Mouse (Mus musculus) heart, embryonic 16.5 days (tissue): Measurements from ENCODE around the gene Fer. TPM values are rescaled to one million over a fixed set of nuclear protein-coding genes. Genes with fewer than 3 reads are reported as not detected.

Experiments
- ATAC-seq: fragments of 200-750 bp; cut with Nextera tagmentation; replicated peaks from 2 replicates; pipeline ENCODE4 v1.8.0; 2017; ENCODE audit warnings: moderate number of reproducible peaks; ENCODE audit not compliant: insufficient read depth, low FRiP score; ENCODE audit errors: extremely low read depth
- H3K27ac ChIP-seq: fragments of 300-500 bp; sonication (generic); 2 replicates; pipeline ENCODE4 v1.5.1; 2014; ENCODE audit warnings: mild to moderate bottlenecking, low read length, control low read depth, moderate library complexity
- H3K27me3 ChIP-seq: fragments of 300-500 bp; sonication (generic); 2 replicates; pipeline ENCODE4 v1.6.1; 2014; ENCODE audit warnings: low read length, mixed read lengths; ENCODE audit not compliant: control insufficient read depth, insufficient read depth
- H3K36me3 ChIP-seq: fragments of 300-500 bp; sonication (generic); 2 replicates; pipeline ENCODE4 v1.6.1; 2014; ENCODE audit not compliant: control insufficient read depth, insufficient read depth
- H3K4me1 ChIP-seq: fragments of 300-500 bp; sonication (generic); 2 replicates; pipeline ENCODE4 v1.6.1; 2014; ENCODE audit warnings: low read length, mixed read lengths; ENCODE audit not compliant: control insufficient read depth, insufficient read depth
- H3K4me2 ChIP-seq: fragments of 300-500 bp; sonication (generic); 2 replicates; pipeline ENCODE4 v1.6.1; 2014; ENCODE audit warnings: low read depth, mild to moderate bottlenecking, control low read depth, low read length
- H3K4me3 ChIP-seq: fragments of 300-500 bp; sonication (generic); 2 replicates; pipeline ENCODE4 v1.5.1; 2014; ENCODE audit warnings: mild to moderate bottlenecking, control low read depth, low read length
- H3K9ac ChIP-seq: fragments of 300-500 bp; sonication (generic); 2 replicates; pipeline ENCODE4 v1.6.1; 2014; ENCODE audit warnings: low read length, control low read depth
- H3K9me3 ChIP-seq: fragments of 300-500 bp; sonication (generic); replicated peaks from 2 replicates; pipeline ENCODE4 v1.6.1; 2016; ENCODE audit warnings: low read length; ENCODE audit not compliant: control insufficient read depth
- WGBS: fragments of 180-500 bp; shearing (Covaris S2); extraction: QIAGEN DNeasy Blood & Tissue Kit; methylation state at CpG from one replicate; pipeline ENCODE4 v1.1.7; 2014; 5-methylcytosine and 5-hydroxymethylcytosine counted together
- polyA plus RNA-seq: library from polyadenylated mRNA; unstranded; fragments of >200 nt; fragmentation: Nextera tagmentation; extraction: Ambion mirVana; gene quantifications from 2 replicates; pipeline ENCODE4 v1.2.1, GENCODE M21; 2015

Gene Fer
- polyA plus RNA-seq, 1 experiment from 2014 or later: 22.8 TPM

- Histone ChIP-seq H3K27ac (no peak overlapping the region), H3K4me3 (no peak overlapping the region)
These were observed 318.4 kb downstream of the Fer start for GRCm38 (mm10) chr17:64181291-64181690.

GRCm38 (mm10) chr17:64182599-64182998, 319.7 kb downstream of the Fer start:
- Histone ChIP-seq H3K9ac (no peak overlapping the region), H3K9me3 (no peaks in the 10 kb centered on the region), H3K36me3 (no peaks in the 10 kb centered on the region), H3K27me3 (no peaks in the 10 kb centered on the region), H3K4me3 (no peak overlapping the region), H3K4me2 (no peak overlapping the region), H3K4me1 (no peaks in the 10 kb centered on the region), H3K27ac (no peak overlapping the region)
- no peak for ATAC-seq
- whole genome bisulfite sequencing: 83% methylated on average over 3 of the region's 3 CpGs

More at GRCm38 (mm10) chr17:64181291-64181690, 318.4 kb downstream of the Fer start:
- 45% methylated on average over 3 of the region's 3 CpGs for WGBS
- Histone ChIP-seq H3K27me3 (no peaks in the 10 kb centered on the region), H3K9me3 (no peaks in the 10 kb centered on the region), H3K4me1 (no peaks in the 10 kb centered on the region), H3K4me2 (no peak overlapping the region), H3K36me3 (no peaks in the 10 kb centered on the region), H3K9ac (no peak overlapping the region)
- no peak for ATAC-seq

- Histone ChIP-seq H3K36me3 (no peaks in the 10 kb centered on the region), H3K27me3 (no peaks in the 10 kb centered on the region), H3K9me3 (no peaks in the 10 kb centered on the region), H3K4me2 (no peak overlapping the region), H3K4me3 (no peak overlapping the region), H3K4me1 (no peaks in the 10 kb centered on the region), H3K27ac (no peak overlapping the region), H3K9ac (no peak overlapping the region)
- WGBS: 34% methylated on average over 5 of the region's 5 CpGs
- ATAC-seq: no peak
These were observed 320.3 kb downstream of the Fer start for GRCm38 (mm10) chr17:64183196-64183595.

Other genes with a start within 250 kb of the Fer start
- gene A930002H24Rik, start 729 bp downstream of the Fer start, polyA plus RNA-seq: 2.2 and 2.7 TPM in 2 replicates